Mouse (Mus musculus) granulocyte monocyte progenitor cell, adult 5-6 weeks (primary cell): ENCODE measurements around the gene Cep104. TPM values are rescaled to one million over a fixed set of nuclear protein-coding genes. Genes with fewer than 3 reads are reported as not detected.

Experiments
- ATAC-seq: replicated peaks from 2 replicates; pipeline ENCODE4 v1.8.0; 2016; ENCODE audit warnings: mild to moderate bottlenecking, moderate TSS enrichment, inconsistent platforms; ENCODE audit not compliant: poor library complexity, severe bottlenecking
- total RNA-seq, 2 experiments: library from RNA; stranded (forward) in 1 of 2; stranded (reverse) in 1 of 2; fragments of 200-712, 200-1000 nt in 1 of 2; fragments of >200 nt in 1 of 2; fragmentation: Nextera tagmentation in 1 of 2; gene quantifications; 2 replicates each; pipeline ENCODE4 v1.2.3; 2014 to 2017

The Cep104 gene
- total RNA-seq, 2 experiments from 2014 or later, result 5.7 to 6.9 TPM

DNA sequence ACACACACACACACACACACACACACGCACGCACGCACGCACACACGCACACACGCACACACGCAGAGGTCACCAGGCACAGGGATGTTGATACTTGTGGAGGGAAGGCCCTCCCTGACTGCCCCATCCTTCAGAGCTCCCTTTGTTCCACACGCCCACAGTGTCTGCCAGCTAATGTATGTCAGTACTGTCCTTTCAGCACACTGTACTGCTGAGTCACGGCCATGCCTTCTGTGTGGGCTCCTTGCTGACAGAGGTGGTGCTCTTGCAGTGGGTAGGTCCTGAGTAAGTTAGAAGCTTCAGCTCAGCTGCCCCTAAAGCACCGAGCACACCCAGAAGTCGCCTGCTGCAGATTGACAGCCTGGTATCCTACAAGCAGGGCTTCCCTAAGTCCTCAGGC, 5.5 kb downstream of the Cep104 start:
- no peak for ATAC-seq

- ATAC-seq, result no peak
Measured at GRCm38 (mm10) chr4:153992715-153993114, 17.7 kb downstream of the Cep104 start.

- no peak for ATAC-seq
Measured at GRCm38 (mm10) chr4:153993505-153993904, 18.5 kb downstream of the Cep104 start.

DNA sequence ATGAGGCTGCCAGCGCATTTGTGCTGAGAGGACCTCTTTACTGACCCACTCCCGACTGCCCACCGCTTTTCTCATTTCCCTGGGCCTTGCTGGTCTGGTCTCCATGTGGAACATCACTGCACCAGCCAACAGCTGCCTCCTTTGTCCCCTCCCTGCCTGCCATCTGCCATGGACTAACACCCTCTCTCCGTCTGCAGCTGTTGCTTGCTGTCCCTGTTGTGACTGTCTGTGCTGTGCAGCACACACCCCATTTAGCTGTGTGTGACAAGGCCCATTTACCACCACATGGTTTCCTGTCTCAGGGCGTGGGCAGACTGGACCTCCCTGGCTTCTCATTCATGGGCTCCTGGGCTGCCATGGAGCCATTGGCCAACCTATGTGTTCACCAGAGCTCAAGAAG, 30.5 kb downstream of the Cep104 start:
- ATAC-seq, result no peak

DNA sequence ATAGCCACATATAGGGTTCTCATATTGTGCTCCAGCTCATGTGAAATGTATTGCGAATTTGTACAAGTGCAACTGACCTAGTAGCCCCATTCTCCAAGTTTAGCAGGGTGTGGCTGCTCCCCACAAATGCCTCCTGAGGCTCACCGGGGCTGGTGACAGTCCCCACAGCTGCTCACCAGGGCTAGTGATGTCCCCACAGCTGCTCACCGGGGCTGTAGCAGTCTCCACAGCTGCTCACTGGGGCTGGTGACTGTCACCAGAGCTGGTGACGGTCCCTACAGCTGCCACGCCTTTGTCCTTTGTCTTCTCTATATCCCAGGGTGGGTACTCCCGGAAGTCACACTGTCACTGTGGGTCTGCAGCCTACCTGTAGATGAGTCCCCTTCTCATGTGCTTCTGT, 31.3 kb downstream of the Cep104 start:
- ATAC-seq, result no peak

GRCm38 (mm10) chr4:154007759-154008158, 32.8 kb downstream of the Cep104 start:
- no peak for ATAC-seq

- peak; percentile 28 for ATAC-seq
Measured at GRCm38 (mm10) chr4:154010907-154011645, 36.1 kb downstream of the Cep104 start.

GRCm38 (mm10) chr4:154011646-154012089, 36.7 kb downstream of the Cep104 start, which contains the start of gene Lrrc47:
Gene Lrrc47 (plus strand): TSS chr4:154011731.
- ATAC-seq, result peak; percentile 88

- peak; percentile 53 for ATAC-seq
Measured at GRCm38 (mm10) chr4:154012132-154012882, 37.3 kb downstream of the Cep104 start.

DNA sequence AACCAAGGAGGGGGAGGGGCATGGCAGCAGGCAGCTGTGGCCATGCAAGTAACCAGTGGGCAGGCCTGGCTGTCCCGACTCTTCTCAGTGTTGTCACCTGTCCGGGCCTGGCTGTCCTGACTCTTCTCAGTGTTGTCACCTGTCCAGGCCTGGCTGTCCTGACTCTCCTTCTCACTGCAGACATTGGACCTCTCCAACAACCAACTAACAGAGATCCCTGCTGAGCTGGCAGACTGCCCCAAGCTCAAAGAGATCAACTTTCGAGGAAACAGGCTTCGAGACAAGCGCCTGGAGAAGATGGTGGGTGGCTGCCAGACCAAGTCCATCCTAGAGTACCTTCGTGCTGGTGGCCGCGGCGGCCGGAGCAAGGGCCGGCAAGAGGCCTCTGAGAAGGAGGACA, 40.5 kb downstream of the Cep104 start:
- ATAC-seq, result no peak

DNA sequence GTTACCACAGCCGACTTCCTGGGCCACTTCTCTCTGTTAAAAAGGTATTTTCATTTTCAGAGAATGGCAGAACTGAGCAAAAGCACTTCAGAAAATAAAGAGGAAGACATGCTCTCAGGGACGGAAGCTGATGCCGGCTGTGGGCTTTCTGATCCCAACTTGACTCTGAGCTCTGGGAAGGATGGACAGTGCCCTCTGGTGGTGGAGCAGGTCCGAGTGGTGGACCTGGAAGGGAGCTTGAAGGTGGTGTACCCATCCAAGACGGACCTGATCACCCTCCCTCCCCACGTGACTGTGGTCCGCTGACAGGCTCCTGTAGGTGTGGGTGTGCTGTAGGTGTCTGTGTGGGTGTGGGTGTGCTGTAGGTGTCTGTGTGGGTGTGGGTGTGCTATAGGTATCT, 44.6 kb downstream of the Cep104 start:
- peak; percentile 77 for ATAC-seq

GRCm38 (mm10) chr4:154021432-154021831, 46.4 kb downstream of the Cep104 start:
- no peak for ATAC-seq

DNA sequence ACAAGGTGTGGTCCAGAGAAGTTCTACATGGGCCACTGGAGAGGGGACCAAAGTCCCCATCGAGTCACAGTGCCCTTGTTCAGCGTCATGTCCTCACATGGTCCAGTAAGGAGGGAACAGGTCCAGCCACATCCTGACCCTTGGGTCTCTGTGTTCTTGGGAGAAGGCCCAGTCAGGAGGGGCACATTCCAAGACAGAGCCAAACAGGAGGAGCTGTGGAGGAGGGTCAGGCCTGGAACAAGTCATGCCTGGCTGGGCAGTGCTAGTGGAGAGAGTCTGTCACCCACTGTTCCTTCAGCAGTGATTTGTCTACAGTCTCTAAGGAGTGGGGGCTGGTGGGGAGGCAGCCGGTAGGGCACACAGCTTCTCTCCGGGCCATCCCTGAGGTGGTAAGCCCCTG, 47.4 kb downstream of the Cep104 start:
- no peak for ATAC-seq

DNA sequence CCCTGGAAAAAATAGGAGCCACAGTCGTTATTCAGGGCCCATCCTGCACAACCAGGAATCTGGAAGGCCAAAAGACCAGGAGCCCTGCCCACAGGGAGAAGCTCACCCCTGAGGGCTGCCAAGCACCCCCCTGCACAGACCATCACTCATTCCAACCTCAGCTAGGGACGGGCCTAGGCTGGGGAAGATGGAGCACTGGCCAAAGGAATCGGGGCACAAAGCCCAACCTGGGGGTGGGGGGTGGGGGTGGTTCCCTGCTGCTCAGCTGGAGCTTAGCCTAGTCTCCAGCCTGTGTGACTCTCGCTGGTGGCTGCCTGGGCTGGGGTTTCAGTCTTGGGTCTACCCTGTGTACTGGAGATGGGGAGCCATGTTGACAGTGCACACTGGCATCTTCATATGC, 47.9 kb downstream of the Cep104 start:
- no peak for ATAC-seq

GRCm38 (mm10) chr4:154023754-154024601, 49.0 kb downstream of the Cep104 start:
- no peak for ATAC-seq

- ATAC-seq, result no peak
Measured at GRCm38 (mm10) chr4:154024729-154025521, 49.9 kb downstream of the Cep104 start.

GRCm38 (mm10) chr4:154025641-154026440, 50.8 kb downstream of the Cep104 start, which contains the start of gene Smim1:
Gene Smim1 (minus strand): TSS chr4:154026230.
- peak; percentile 52 for ATAC-seq

DNA sequence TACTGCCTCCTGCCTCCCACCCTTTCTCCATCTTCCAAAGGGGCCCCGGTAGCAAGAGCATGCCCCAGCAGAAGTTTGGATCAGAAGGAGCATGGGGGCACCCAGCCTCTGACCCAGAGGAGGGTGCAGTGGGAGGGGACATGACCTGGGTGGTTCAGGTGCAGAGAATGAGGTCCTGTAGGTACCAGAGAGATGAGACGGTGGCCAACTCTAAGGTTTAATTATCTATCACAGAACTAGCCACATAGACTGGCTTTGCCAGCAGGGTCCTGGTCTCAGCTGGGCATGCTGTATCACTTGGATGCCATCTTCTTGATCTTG, 51.4 kb downstream of the Cep104 start:
- ATAC-seq, result no peak

DNA sequence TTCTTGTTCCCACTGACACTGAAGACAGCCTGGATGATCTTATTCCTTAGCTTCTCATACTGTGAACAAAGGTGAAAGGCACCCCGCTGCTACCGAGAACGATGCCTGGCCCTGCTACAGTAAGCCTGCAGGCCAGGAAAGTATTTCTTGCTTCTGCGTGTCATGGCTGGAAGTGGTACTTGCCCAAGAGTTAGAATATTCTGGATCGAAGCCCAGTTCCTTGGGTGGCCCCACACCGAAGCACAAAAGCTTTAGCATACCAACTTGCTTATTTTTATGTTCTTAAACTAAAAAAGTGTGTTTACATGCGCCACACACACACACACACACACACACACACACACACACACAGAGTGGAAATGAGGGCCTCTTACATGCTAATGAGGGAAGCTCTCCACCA, 53.1 kb downstream of the Cep104 start:
- ATAC-seq, result no peak
